Mouse (Mus musculus) brain, embryonic 14.5 days (tissue): ENCODE measurements around the gene Pank1.

Experiments
- CTCF ChIP-seq: fragments of 200-500 bp; IDR thresholded peaks from 2 replicates; pipeline ENCODE4 v1.5.1; 2012; ENCODE audit warnings: inconsistent platforms, mild to moderate bottlenecking, moderate library complexity, borderline replicate concordance; ENCODE audit not compliant: insufficient read depth, insufficient read length; ENCODE audit errors: extremely low read depth
- POLR2A ChIP-seq: fragments of 200-500 bp; IDR thresholded peaks from 2 replicates; pipeline ENCODE4 v1.6.1; 2012; ENCODE audit warnings: mild to moderate bottlenecking, inconsistent platforms, borderline replicate concordance; ENCODE audit not compliant: poor library complexity, insufficient read depth, insufficient read length, severe bottlenecking; ENCODE audit errors: extremely low read depth

- no peak for TF ChIP-seq POLR2A
- no peak for TF ChIP-seq CTCF
Observed at GRCm38 (mm10) chr19:34782491-34782890, 96.8 kb downstream of the Pank1 start.
